Mouse (Mus musculus) stomach, postnatal 0 days (tissue): ENCODE results near the gene Hist1h4f. TPM values are rescaled to one million over a fixed set of nuclear protein-coding genes. Genes with fewer than 3 reads are reported as not detected.

Experiments
- ATAC-seq: fragments of 200-750 bp; cut with Nextera tagmentation; 2 replicates; pipeline ENCODE4 v1.8.0; 2017; ENCODE audit not compliant: low FRiP score, low TSS enrichment
- DNase-seq: peaks from one replicate; pipeline ENCODE4 v3.0.0-alpha.2; 2016; ENCODE audit warnings: low spot score
- H3K27ac ChIP-seq: fragments of 300-500 bp; sonication (generic); replicated peaks from 2 replicates; pipeline ENCODE4 v1.5.1; 2014; ENCODE audit warnings: mild to moderate bottlenecking, control low read depth
- H3K27me3 ChIP-seq: fragments of 300-500 bp; sonication (generic); 2 replicates; pipeline ENCODE4 v1.6.1; 2014; ENCODE audit warnings: low read length; ENCODE audit not compliant: control insufficient read depth, insufficient read depth
- H3K36me3 ChIP-seq: fragments of 300-500 bp; sonication (generic); 2 replicates; pipeline ENCODE4 v1.6.1; 2014; ENCODE audit warnings: low read length, mixed read lengths; ENCODE audit not compliant: control insufficient read depth, insufficient read depth
- H3K4me1 ChIP-seq: fragments of 300-500 bp; sonication (generic); replicated peaks from 2 replicates; pipeline ENCODE4 v1.6.1; 2014; ENCODE audit warnings: antibody characterized with exemption; ENCODE audit not compliant: control insufficient read depth, insufficient read depth
- H3K4me2 ChIP-seq: fragments of 300-500 bp; sonication (generic); replicated peaks from 2 replicates; pipeline ENCODE4 v1.6.1; 2014; ENCODE audit warnings: low read depth, mild to moderate bottlenecking, control low read depth, moderate library complexity
- H3K4me3 ChIP-seq: fragments of 300-500 bp; sonication (generic); 2 replicates; pipeline ENCODE4 v1.5.1; 2014; ENCODE audit warnings: low read depth, low read length, control low read depth
- H3K9ac ChIP-seq: fragments of 300-500 bp; sonication (generic); 2 replicates; pipeline ENCODE4 v1.6.1; 2014; ENCODE audit warnings: mild to moderate bottlenecking, low read length, control low read depth, mixed read lengths
- H3K9me3 ChIP-seq: fragments of 300-500 bp; sonication (generic); 2 replicates; pipeline ENCODE4 v1.6.1; 2016; ENCODE audit warnings: low read length; ENCODE audit not compliant: control insufficient read depth
- CTCF ChIP-seq: IDR thresholded peaks from 2 replicates; pipeline ENCODE4 v1.5.1; 2016; ENCODE audit warnings: antibody characterized with exemption, low read depth, mild to moderate bottlenecking, moderate library complexity
- EP300 ChIP-seq: optimal IDR thresholded peaks from 2 replicates; pipeline ENCODE3; 2016; ENCODE audit warnings: antibody characterized with exemption
- WGBS: fragments of 180-500 bp; shearing (Covaris S2); extraction: QIAGEN DNeasy Blood & Tissue Kit; methylation state at CpG from one replicate; pipeline ENCODE4 v1.1.7; 2014; 5-methylcytosine and 5-hydroxymethylcytosine counted together
- microRNA-seq: library from miRNA; unstranded; fragments of <30 nt; microRNA quantifications from one replicate; pipeline ENCODE4, GENCODE M21; 2016
- polyA plus RNA-seq: library from polyadenylated mRNA; unstranded; fragments of >200 nt; fragmentation: Nextera tagmentation; extraction: Ambion mirVana; gene quantifications from 2 replicates; pipeline ENCODE4 v1.2.1, GENCODE M21; 2015

The Hist1h4f gene
- polyA plus RNA-seq, 1 experiment from 2014 or later, result 0.38 TPM

DNA sequence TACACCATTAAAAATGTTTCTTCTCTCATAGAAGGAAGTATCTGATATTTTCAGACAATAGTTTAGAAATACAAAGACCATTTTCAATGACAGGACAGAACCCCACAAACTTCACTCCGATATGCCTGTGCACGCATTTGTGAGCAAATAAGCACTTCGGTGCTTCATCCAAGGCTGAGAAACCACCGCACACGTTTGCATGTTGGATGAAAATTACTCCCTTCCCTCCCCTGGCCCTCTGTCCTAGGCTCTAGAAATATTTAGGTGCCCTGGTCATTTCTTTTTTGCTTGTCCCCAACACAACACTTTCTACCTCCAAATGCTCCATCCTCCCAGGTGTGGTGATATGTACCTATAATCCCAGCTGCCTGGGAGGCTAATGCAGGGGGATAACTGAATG is 49.9 kb downstream of the Hist1h4f start:
- ATAC-seq (no peak), DNase-seq (no peak)
- H3K9me3 ChIP-seq, result no peaks in the 10 kb centered on the region
- no peaks in the 10 kb centered on the region for H3K27me3 ChIP-seq
- H3K36me3 ChIP-seq, result no peaks in the 10 kb centered on the region
- H3K27ac ChIP-seq, result no peak overlapping the region
- no peak overlapping the region for H3K9ac ChIP-seq
- TF ChIP-seq CTCF, result no peak
- no peak for TF ChIP-seq EP300
- H3K4me2 ChIP-seq, result no peak overlapping the region
- 20% methylated on average over 5 of the region's 5 CpGs for WGBS
- 0 out of 2 replicates have a peak, but pooled peaks cover 2% of the 10 kb centered on the region for H3K4me1 ChIP-seq
- H3K4me3 ChIP-seq, result no peak overlapping the region

Small RNA genes lying within 50 kb of the gene (microRNA-seq; reads per million reads assigned to microRNA genes)
- not detected for gene Gm44297
- not detected for gene Gm44359
- gene Gm44394, result not detected
- gene n-TStga1, result not detected

Other genes with a start within 250 kb of the Hist1h4f start
- 18.1 and 18.9 TPM in 2 replicates for gene Zfp322a, start 182.4 kb downstream of the Hist1h4f start, polyA plus RNA-seq
- 7.1 and 7.4 TPM in 2 replicates for gene Abt1, start 127.8 kb downstream of the Hist1h4f start, polyA plus RNA-seq
- 0.05 TPM in 1 of 2 replicates, not detected in the other for gene Btn1a1, start 85.7 kb downstream of the Hist1h4f start, polyA plus RNA-seq
- gene Btn2a2, start 62.8 kb downstream of the Hist1h4f start, polyA plus RNA-seq, result 0.04 and 0.07 TPM in 2 replicates
- gene Hist1h4h, start 20.6 kb downstream of the Hist1h4f start, polyA plus RNA-seq, result 13.7 and 18.3 TPM in 2 replicates
- 4.5 and 8.9 TPM in 2 replicates for gene Hist1h2af, start 17.7 kb downstream of the Hist1h4f start, polyA plus RNA-seq
- gene Hist1h3g, start 16.2 kb downstream of the Hist1h4f start, polyA plus RNA-seq, result 2.3 and 3.4 TPM in 2 replicates
- gene Hist1h2bh, start 8.3 kb downstream of the Hist1h4f start, polyA plus RNA-seq, result 0.30 and 0.62 TPM in 2 replicates
- 0.51 and 0.78 TPM in 2 replicates for gene Hist1h3f, start 7.6 kb downstream of the Hist1h4f start, polyA plus RNA-seq
- 0.22 and 0.34 TPM in 2 replicates for gene Hist1h1d, start 1.6 kb upstream of the Hist1h4f start, polyA plus RNA-seq
- gene Hist1h3e, start 10.7 kb upstream of the Hist1h4f start, polyA plus RNA-seq, result 1.6 and 3.3 TPM in 2 replicates
- 15.3 and 29.5 TPM in 2 replicates for gene Hist1h2ae, start 19.6 kb upstream of the Hist1h4f start, polyA plus RNA-seq
- gene Hist1h2bg, start 19.7 kb upstream of the Hist1h4f start, polyA plus RNA-seq, result 4.9 and 10.5 TPM in 2 replicates
- gene Hist1h2bf, start 22.5 kb upstream of the Hist1h4f start, polyA plus RNA-seq, result 1.1 and 3.2 TPM in 2 replicates
- gene Hist1h2ad, start 22.7 kb upstream of the Hist1h4f start, polyA plus RNA-seq, result 0.67 and 0.79 TPM in 2 replicates
- gene Hist1h3d, start 24.1 kb upstream of the Hist1h4f start, polyA plus RNA-seq, result 1.7 and 4.2 TPM in 2 replicates
- gene Hist1h4d, start 29.9 kb upstream of the Hist1h4f start, polyA plus RNA-seq, result 32.0 and 48.7 TPM in 2 replicates
- gene Hist1h2be, start 69.5 kb upstream of the Hist1h4f start, polyA plus RNA-seq, result 0.64 and 0.73 TPM in 2 replicates
- 5.9 and 9.1 TPM in 2 replicates for gene Hist1h1e, start 70.9 kb upstream of the Hist1h4f start, polyA plus RNA-seq
- gene Hist1h2ac, start 132.3 kb upstream of the Hist1h4f start, polyA plus RNA-seq, result 0.57 and 0.74 TPM in 2 replicates
- 105 and 115 TPM in 2 replicates for gene Hist1h2bc, start 132.6 kb upstream of the Hist1h4f start, polyA plus RNA-seq
- gene Hist1h1t, start 144.2 kb upstream of the Hist1h4f start, polyA plus RNA-seq, result not detected in 2 replicates
- 2.1 and 3.2 TPM in 2 replicates for gene Hist1h4c, start 146.8 kb upstream of the Hist1h4f start, polyA plus RNA-seq
- 11.2 and 12.9 TPM in 2 replicates for gene Hfe, start 159.2 kb upstream of the Hist1h4f start, polyA plus RNA-seq
- gene Hist1h1c, start 187.2 kb upstream of the Hist1h4f start, polyA plus RNA-seq, result 96.1 and 104 TPM in 2 replicates
- gene Hist1h3c, start 194.0 kb upstream of the Hist1h4f start, polyA plus RNA-seq, result 1.2 and 1.8 TPM in 2 replicates
- gene Hist1h2bb, start 195.1 kb upstream of the Hist1h4f start, polyA plus RNA-seq, result 0.40 and 0.91 TPM in 2 replicates
- gene Hist1h2ab, start 199.5 kb upstream of the Hist1h4f start, polyA plus RNA-seq, result 7.3 and 15.7 TPM in 2 replicates
- gene Hist1h3b, start 200.6 kb upstream of the Hist1h4f start, polyA plus RNA-seq, result 3.9 and 6.7 TPM in 2 replicates
- 0.46 and 2.0 TPM in 2 replicates for gene Hist1h4b, start 205.4 kb upstream of the Hist1h4f start, polyA plus RNA-seq
- gene Hist1h4a, start 209.6 kb upstream of the Hist1h4f start, polyA plus RNA-seq, result 0.34 and 0.80 TPM in 2 replicates
- gene Hist1h3a, start 210.7 kb upstream of the Hist1h4f start, polyA plus RNA-seq, result 1.9 and 3.7 TPM in 2 replicates
- 0.64 and 1.4 TPM in 2 replicates for gene Hist1h1a, start 212.0 kb upstream of the Hist1h4f start, polyA plus RNA-seq
- gene Trim38, start 218.3 kb upstream of the Hist1h4f start, polyA plus RNA-seq, result 0.18 and 0.29 TPM in 2 replicates